Mouse (Mus musculus) fat pad, adult 2 months (tissue): Measurements from ENCODE around the gene Osbpl7.

ENCODE experiments used
- DNase-seq: peaks from one replicate; pipeline ENCODE4 v3.0.0-alpha.2; 2011; ENCODE audit warnings: low read depth, low spot score; ENCODE audit errors: extremely low read depth

Gene Osbpl7

DNA sequence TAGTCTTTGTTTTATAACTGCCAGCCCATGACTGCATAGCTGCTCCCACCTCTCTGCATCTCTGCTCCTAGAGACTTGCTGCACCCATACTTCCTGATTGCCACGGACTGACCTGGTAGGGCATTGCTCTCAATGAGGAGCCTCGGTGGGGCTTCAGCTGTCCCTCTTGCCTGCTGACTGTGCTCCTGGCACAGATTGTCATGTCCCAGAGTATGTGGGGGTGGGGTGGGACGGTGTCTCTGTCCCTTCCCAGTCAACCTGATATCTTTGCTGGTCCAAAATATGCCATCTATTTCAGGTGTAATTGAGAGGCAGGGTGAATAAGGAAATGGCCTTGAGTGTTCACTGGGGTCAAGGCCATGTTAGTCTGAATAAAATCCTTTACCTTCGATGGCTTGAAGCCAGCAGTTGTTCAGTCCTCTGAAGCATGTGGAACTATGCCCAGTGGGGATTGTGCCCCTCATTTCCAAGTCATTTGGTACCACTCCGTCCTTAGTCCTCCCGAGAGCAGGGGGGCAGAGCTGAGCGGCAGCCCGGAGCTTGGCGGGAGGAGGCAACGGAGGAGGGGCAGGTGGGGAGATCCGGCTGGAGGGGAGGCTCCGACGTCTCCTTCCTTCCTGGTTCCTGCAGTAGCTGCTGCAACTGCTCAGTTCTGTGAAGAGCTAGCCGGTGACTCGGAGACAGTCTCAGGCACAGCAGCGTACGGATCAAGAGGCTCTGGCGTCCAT is at the start of gene Osbpl7:
Gene Osbpl7, plus strand, starts transcription at position 413 of the 728 bp plus-strand sequence.
- DNase-seq: no peak

GRCm38 (mm10) chr11:97003170-97003569 is 47.3 kb upstream of the Osbpl7 start:
- no peak for DNase-seq

DNA sequence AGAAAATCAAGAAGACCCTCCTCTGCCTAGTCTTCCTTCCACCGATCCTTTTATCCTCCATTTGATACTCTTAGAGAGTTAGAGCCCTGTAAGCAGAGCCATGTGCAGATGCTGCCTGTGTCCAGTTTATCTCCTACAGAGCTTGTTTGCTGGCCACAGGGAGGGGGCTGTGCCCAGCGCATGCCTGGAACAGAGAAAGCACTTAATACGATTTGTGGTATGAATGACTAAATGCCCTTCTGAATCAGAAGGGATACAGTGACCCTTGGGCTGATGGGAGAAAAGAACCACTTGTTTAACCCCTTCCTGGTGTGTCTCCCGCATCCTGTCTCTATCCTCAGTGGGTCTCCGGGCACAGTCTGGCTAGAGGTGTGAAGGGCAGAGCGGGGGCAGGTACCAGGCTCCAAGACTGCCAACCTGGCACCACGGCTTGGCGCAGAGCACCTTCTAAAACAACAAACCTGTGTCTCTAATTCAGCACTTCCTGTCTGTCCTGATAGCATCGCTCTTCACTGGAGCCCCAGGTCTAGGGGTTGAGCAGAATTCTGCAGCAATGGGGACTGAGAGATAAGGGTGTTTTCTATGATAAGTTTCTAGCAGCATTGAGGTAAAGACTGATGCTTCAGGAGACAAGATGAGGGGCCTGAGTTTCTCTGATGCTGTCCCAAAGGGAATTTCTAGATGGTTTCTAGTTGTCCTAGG is 43.2 kb upstream of the Osbpl7 start:
- no peak for DNase-seq

DNA sequence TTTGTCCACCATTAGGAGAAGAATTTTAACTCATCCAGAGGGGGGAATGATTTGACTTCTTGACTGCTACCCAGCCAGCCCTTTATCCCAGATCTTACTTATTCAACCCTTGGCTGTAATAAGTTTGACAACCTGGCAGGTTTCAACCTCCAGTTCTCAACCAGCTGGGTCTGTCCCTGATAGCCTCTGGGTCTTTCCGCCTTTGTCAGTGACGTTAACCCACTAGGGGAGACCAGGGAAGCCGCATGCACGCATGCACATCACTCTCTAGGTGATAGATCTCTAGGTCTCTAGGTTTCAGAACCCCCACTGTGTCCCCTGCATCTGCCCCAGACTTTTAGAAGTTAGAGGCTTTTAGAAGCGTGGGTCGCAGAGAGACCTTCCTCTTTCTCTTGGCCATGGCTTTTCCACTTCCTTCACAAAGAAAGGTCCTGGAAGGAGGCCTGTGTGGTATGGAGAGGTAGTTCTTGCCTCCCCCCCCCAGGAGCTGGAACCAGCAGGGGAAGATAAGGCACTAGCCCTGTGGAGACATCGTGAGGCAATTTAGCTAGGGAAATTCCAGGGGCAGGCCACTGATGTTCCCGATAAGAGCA is 41.1 kb upstream of the Osbpl7 start:
- DNase-seq: no peak

- DNase-seq: no peak
Observed at GRCm38 (mm10) chr11:97013121-97013670, 37.2 kb upstream of the Osbpl7 start, which contains the start of gene Sp6. Gene Sp6, plus strand, starts transcription at chr11:97013394.

GRCm38 (mm10) chr11:97017696-97018582 is 32.5 kb upstream of the Osbpl7 start:
- DNase-seq: no peak

DNA sequence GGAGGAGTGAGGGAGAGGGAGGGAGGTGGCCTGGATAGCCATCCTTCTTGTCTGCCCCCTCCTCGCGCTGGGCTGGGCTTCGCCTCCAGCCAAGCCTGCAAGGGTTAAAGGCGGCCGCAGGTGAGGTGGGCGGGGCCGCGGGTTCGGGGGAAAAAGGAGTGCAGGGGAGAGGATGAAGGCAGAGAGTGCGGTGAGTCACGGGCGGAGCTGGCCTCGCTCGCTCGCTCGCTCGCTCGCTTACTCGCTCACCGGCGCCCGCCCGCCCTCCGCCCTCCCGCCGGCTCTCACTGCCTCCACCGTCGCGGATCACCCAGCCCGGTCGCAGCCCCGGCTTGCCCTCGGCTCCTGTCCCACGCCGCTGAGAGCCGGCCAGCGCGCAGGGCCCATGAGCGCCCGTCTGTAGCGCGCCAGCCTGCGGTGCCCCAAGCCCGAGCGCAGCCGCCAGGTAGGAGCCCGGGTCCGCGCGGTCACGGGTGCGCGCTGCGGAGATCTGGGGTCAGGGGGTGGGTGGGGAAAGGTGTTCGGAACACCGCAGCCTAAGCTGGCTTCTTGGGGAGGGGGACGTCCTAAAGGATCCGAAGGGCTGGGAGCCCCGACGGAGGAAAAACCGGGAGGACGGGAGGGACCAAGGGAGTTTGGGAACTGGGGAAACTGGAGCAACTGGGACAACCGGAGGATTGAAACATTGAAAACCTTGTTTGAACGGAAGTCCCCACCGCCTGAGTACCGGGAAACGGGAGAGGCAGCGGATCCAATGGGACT is 31.7 kb upstream of the Osbpl7 start:
- no peak for DNase-seq

- DNase-seq: no peak
Observed at GRCm38 (mm10) chr11:97019345-97019708, 31.1 kb upstream of the Osbpl7 start.

- DNase-seq: no peak
Observed at GRCm38 (mm10) chr11:97021121-97021765, 29.2 kb upstream of the Osbpl7 start.

DNA sequence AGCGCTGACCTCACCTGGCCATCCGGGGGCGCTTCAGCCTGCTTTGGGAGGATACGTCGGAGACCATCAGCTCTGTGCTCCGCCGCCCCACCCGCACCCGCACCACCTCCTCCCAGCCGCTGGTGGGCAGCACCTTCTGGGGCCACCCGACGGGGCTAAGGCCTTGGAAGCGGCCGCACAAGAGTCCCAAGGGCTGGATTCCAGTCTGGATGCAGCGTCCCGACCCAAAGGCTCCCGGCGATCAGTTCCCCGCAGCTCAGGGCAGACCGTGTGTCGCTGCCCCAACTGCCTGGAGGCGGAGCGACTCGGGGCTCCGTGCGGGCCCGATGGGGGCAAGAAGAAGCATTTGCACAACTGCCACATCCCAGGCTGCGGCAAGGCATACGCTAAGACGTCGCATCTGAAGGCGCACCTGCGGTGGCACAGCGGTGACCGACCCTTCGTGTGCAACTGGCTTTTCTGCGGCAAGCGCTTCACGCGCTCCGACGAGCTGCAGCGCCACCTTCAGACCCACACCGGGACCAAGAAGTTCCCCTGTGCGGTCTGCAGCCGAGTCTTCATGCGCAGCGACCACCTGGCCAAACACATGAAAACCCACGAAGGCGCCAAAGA is 28.4 kb upstream of the Osbpl7 start:
- DNase-seq: no peak

DNA sequence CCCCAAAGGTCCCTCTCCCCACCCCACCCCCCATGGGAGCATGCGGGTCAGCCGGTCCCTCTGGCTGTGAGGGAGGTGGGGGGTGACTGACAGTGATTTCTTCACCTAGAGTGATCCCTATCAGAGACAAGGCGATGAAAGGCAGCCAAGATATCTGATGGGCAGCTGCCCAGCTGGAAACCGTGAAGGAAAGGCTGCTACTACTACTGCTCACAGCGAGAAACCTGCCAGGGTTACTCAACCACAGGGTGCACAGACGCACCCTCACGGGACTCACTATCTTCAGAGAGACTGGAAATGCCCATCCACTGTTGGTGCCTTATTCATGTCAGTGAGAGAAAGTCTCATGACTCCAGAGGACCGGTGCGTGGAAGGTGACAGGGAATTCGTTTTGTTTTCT is 25.5 kb upstream of the Osbpl7 start:
- peak; percentile 95 for DNase-seq

DNA sequence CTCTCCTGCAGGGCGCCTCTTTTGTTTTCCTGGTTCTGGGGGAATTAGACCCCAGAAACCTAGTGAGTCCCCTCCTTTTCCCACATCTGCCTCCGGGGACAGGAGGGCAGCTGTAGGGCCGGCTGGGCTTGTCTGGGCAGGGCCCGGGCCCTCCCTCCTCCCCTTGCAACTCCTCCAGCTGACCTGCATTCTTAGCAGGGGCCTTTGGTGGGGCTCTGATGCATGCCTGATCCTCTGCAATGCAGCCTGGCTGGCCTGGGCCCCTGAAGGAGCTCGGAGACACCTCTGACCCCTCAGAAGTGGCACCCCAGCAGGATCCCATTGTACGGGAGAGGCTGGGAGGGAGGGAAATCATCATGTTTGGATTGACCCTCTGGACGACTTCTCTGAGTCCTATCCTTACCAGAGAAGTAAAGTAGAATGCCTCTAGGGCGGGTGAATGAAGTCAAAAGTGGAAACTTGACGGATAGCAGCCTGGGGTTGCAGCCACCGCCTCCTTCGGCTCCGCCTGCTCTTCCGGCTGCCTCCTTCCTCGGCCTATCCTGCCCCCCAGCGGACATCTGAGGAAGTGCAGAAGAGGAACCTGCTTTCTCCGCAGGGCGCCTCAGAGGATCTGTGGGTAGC is 24.6 kb upstream of the Osbpl7 start:
- DNase-seq: no peak

DNA sequence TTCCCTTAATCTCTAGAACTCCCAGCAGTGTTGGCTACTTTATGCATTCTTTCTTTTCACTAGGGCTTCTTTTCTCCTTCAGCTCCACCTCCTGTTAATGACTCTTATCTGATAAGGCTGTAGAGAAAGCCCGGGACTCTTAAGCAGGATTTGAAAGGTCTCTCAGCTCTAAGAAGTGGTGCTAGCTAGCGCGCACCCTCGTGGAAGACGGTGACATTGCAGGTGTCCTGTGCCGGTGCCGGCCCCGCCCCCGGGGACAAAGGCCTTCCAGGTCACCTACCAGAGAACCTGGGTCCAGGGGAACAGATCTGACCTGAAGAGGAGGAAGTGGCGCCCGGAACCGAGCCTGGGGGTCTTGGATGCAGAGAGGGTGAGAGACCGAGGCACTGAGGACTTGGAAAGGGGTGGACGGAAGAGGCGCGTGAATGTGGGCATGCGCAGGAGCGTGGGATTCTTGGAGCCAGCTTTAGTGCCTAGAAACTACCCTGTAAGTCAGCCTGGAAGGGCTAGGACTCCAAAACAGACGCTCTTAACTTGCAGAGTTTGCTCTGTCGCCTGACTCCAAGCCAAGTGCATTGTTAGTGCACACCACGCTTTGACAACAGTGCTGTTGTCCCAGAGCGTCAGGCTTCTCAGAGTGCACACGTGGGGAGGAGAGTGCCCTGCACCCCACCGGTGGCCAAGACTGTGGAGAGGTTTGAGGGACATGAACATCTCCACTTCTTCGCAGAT is 20.6 kb upstream of the Osbpl7 start, which contains the start of gene Scrn2:
Gene Scrn2, plus strand, starts transcription at position 253 of the 732 bp plus-strand sequence.
- DNase-seq: no peak

DNA sequence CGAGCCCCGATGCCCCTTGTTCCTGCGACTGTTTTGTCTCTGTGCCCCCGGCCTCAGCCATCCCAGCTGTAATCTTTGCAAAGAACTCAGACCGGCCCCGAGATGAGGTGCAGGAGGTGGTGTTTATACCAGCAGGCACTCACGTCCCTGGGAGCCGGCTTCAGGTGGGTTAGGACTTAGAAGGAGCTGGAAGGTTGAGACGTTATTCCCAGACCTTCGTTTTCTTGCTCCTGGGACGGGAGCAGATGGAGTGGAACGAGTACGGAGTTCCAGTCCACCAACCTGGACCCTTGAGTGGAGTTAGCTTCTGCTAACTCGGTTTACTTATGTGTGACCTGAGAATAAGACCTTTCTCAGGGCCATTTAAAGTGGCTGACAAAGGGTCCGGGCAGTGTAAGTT is 20.0 kb upstream of the Osbpl7 start:
- no peak for DNase-seq

- no peak for DNase-seq
Observed at GRCm38 (mm10) chr11:97031977-97032376, 18.5 kb upstream of the Osbpl7 start.

GRCm38 (mm10) chr11:97032499-97032898 is 17.9 kb upstream of the Osbpl7 start:
- DNase-seq: no peak

- no peak for DNase-seq
Observed at GRCm38 (mm10) chr11:97033781-97034180, 16.6 kb upstream of the Osbpl7 start.

DNA sequence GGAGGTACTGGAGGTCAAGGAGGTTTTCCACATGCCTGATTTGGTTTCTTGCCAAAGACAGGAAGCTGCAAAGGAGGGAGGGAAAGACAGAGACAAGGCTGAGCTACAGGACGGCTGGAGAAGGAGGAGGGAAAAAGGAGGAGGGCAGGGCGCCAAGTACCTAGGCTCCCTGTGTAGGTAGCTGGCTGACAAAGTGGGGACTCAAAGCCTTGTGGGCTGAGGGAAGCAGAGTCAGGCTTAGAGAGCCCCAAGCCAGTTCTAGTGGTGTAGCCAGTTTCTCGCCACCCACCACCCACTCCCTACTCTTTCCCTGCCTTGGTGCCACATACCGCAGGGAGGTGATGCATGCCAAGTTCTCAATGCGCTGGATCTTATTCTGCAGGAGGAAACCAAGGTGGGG is 14.3 kb upstream of the Osbpl7 start:
- peak; percentile 69 for DNase-seq
